ENCODE assay signal across 10 mouse cellular contexts in the genomic region with DNA sequence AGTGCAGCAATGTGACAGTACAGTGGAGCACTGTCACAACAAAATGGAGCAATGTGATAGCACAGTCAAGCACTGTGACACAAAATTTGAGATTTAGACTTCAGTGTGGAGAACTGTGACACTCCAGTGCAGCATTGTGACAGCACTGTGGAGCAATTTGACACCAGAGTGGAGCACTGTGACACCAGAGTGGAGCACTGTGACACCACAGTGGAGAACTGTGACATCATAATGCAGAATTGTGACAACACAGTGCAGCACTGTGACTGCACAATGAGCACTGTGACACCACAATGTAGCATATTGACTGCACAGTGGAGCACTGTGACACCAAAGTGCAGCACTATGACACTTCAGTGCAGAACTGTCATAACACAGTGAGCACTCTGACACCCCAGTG.
DNase-seq lines count a peak whose midpoint lies in the region; ATAC-seq lines count a peak whose summit lies in the region.
"Had no signal": no experiment of that assay in that cellular context is flagged by ENCODE, and none has a peak within 500 bp of the region (broad histone marks: within the 10 kb centered on the region; RNA-seq: fewer than 3 reads in every experiment).

No protein-coding gene starts in this region.

- no peak overlapping the region for H3K9ac ChIP-seq in heart, embryonic 12.5 days
- H3K9ac ChIP-seq: liver, embryonic 13.5 days had no signal

- H3K4me3 ChIP-seq in heart, embryonic 12.5 days, result no peak overlapping the region
- H3K4me3 ChIP-seq: liver, embryonic 13.5 days had no signal

- H3K9me3 ChIP-seq in heart, embryonic 12.5 days (replicated peaks), result peaks cover 62% of the 10 kb centered on the region

- no peak overlapping the region for H3K27ac ChIP-seq in heart, embryonic 12.5 days (ENCODE audit: poor library complexity, severe bottlenecking)
- H3K27ac ChIP-seq: liver, embryonic 13.5 days had no signal

- no peaks in the 10 kb centered on the region for H3K36me3 ChIP-seq in heart, embryonic 12.5 days
- H3K36me3 ChIP-seq: liver, embryonic 13.5 days had no signal

- intact Hi-C loops in heart, postnatal 36 days (cut with DNase I), result no loop called here

- no peak for DNase-seq in heart, postnatal 36 days
- peak; percentile 1 for DNase-seq in urinary bladder, postnatal 14 days (ENCODE audit: low spot score)
- DNase-seq in urinary bladder, adult 18-20 months (ENCODE audit: low spot score in 2 of 2), result no peak
- DNase-seq in right cerebral cortex, adult 18-20 months, result no peak
- no peak for DNase-seq in right cerebral cortex, adult 2 months (ENCODE audit: low spot score in 2 of 2)
- no peak for DNase-seq in lung, postnatal 36 days
- DNase-seq: kidney, postnatal 10 days; liver, embryonic 13.5 days had no signal

- ATAC-seq in heart, embryonic 12.5 days (ENCODE audit: insufficient number of reproducible peaks, low FRiP score), result peak; percentile 74
- ATAC-seq in megakaryocyte, adult 5-6 weeks (ENCODE audit: poor library complexity, severe bottlenecking), result peak; percentile 47; the same call in 1 of the 2 replicates

- H3K27me3 ChIP-seq in heart, embryonic 12.5 days (replicated peaks), result no peaks in the 10 kb centered on the region
- H3K27me3 ChIP-seq: liver, embryonic 13.5 days had no signal

- no peaks in the 10 kb centered on the region for H3K4me1 ChIP-seq in heart, embryonic 12.5 days (replicated peaks)
- H3K4me1 ChIP-seq: liver, embryonic 13.5 days had no signal

- H3K4me2 ChIP-seq in heart, embryonic 12.5 days, result no peak overlapping the region
- H3K4me2 ChIP-seq: liver, embryonic 13.5 days had no signal
